Mouse (Mus musculus) adrenal gland, adult 2 months (tissue): Measurements from ENCODE around the gene Krtap10-4. TPM values are rescaled to one million over a fixed set of nuclear protein-coding genes. Genes with fewer than 3 reads are reported as not detected.
"Not testable (repeated sequence)": the region's sequence is repeated elsewhere in the genome, so short reads cannot be mapped to it uniquely, and the experiment has no call there.

Experiments used
- DNase-seq: peaks from one replicate; pipeline ENCODE4 v3.0.0; 2021
- long read RNA-seq: library from polyadenylated mRNA; stranded (forward); transcript quantifications from one replicate; pipeline ENCODE4 v2.0.0, GENCODE M21; 2021
- polyA plus RNA-seq: library from polyadenylated mRNA; depleted of rRNA; stranded (reverse); fragments of >200 nt; gene quantifications from 2 replicates; pipeline ENCODE4 v1.2.3, GENCODE M21; 2012; rRNA removed
- total RNA-seq, 2 experiments: library from RNA; stranded (reverse); gene quantifications; 2 replicates each; pipeline ENCODE4 v1.2.3; 2021

Krtap10-4 gene
- total RNA-seq (not detected), polyA plus RNA-seq (not detected in 2 replicates)
- long read RNA-seq: 0 reads

DNA sequence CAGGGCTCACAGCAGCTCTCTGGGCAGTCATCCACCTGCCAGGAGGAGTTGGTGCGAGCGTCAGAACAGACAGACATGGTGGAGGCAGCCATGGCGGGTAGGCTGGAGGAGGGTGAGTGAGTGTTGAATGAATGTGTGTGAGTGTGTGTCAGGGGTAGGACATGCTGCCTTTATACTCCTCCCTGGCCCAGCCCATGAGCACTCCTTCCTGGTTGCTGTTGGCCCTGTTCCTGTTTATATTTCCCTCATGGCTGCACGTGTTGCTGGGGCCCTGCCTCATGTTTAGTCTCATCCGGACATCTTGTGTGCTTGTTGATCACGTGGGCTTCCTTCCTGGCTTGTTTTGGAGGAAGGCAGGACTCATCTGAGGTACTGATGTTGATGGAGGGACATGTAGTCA is at the start of gene Krtap10-4:
Gene Krtap10-4 (minus strand): TSS at position 145 of the 400 bp plus-strand sequence.
- DNase-seq: no peak

DNA sequence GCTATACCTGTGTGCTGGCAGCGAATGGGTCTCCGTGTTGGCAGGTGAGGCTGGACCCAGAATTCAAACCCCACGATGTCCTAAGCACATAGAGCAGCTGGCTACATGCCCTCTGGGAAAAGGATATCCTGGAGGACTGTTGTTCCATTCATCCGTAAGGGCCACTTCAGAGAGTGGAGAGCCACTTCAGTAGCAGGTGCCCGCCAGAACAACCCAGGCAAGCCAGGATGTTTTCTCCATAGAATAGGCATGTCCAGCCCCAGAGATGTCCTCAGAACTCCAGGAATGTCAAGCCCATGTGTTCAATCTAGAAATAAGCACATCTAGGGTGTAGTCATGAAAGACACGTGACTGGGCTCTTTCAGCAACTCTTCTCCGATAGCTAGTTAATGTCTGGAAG is 42.8 kb upstream of the Krtap10-4 start:
- no peak for DNase-seq

DNA sequence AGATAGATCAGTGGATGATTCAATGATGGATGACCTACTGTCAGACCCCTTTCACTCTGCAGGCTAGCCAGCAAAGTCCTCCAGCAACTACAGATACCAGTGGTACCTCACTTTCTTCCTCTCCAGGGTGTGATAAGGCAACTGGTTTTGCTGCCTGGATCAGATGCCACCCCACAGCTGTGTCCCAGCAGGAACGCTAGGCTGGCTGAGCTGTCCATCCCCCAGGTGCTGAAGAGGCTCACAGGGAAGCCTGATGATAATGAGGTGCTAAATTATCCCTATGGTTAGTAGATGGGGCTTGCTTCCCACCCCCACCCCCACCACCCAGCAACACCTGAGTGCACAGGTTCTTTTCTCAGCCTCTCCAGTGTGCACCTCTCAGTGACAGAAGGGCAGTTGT is 40.7 kb upstream of the Krtap10-4 start:
- DNase-seq: no peak

DNA sequence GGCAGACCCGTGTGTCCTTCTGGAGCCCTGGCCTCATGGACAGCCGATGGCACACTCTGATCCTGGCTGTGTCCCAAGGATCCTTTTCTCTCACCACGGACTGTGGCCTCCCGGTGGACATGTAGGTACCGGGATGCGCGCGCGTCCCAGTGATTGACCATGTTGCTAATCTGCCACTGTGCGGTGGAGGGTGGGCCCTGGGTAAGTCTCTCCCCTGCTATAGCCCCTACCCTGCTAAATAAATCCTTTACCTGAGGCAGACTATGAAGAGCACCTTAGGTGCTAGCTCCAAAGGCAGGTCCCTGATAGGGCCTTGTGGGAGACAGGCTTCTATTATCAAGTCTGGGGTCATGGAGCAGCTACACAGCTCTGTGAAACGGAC is 37.9 kb upstream of the Krtap10-4 start:
- DNase-seq: no peak

DNA sequence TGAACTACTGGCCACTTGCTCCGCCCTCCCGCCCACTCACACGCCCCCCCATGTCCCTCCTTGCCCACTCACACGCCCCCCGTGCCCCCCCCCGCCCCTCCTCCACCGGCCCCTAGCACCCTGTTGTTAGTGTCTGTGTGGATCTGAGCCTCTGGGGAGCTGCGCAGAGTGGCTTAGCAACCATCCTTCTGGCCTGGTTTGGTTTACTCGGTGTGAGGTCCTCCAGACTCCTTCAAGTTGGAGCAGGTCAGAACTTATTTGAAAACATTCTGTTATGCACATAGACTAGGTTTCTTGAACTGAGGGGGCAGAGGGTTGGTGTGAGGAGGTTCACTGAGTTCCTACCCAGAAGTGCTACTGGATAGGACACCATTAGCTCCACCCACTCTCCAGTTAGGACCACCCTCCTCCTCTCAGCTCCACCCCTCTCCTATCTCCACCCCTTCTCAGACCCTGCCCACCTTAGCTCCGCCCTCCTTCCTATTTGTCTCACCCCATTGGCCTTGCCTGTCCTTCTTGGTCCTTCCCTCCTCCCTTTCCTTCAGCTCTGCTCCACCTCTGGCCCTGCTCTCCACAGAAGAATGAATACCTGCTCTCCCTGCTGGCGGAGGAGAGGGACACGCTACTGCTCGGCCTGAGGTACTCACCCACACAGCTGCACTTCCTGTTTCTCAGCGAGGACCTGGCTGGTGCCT is 37.3 kb upstream of the Krtap10-4 start:
- peak; percentile 42 for DNase-seq

DNA sequence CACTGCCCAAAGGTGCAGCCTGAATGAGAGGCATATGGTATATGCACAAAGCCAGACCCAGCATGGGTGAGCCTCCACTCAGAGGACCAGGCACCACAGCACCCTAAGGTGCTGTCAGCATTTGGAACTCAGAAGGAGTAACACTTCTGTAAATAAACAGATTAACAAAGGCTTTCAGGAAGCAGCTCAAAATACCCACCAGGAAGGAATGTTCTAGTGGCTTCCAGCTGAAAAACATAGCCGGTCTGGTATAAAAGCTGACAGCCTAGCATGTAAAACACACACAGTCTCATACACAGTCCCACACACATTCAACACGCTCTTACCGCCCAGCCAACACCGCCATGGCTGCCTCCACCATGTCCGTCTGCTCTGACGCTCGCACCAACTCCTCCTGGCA is 34.8 kb upstream of the Krtap10-4 start, which contains the start of gene Gm3285:
Gene Gm3285 (plus strand): TSS at position 301 of the 400 bp plus-strand sequence.
- DNase-seq: no peak

DNA sequence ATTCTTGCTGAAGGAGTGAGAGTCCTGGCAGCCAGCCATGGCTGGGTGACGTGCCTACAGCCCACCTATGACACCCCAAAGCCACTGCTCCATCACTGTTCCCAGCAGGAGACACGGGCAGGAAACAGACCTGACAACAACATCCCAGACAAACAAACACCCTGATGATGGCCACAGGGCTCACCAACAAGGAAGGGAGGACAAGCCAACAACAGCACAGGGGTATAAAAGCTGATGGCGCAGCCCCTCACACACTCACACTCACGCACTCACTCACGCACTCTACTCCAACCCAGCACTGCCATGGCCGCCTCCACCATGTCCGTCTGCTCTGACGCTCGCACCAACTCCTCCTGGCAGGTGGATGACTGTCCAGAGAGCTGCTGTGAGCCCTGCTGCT is 25.7 kb upstream of the Krtap10-4 start, which contains the start of gene Gm10318:
Gene Gm10318 (plus strand): TSS at position 301 of the 400 bp plus-strand sequence.
- DNase-seq: no peak

DNA sequence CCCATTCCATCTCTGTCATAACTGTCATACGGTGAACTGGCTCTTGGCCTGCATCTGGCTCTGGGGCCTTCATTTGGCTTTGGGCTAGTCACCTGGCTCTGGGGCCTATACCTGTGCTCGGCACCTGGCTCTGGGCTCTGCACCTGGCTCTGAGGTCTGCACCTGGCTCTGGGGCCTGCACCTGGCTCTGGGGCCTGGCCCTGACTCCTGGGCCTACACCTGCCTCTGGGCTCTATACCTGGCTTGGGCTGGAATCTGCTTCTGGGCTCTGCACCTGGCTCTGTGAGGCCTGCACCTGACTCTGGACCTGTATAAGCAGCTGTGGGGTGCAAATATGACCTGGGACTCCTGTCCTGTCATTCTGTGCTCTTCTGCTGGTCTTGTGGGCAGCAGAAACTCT is 20.6 kb upstream of the Krtap10-4 start:
- no peak for DNase-seq

DNA sequence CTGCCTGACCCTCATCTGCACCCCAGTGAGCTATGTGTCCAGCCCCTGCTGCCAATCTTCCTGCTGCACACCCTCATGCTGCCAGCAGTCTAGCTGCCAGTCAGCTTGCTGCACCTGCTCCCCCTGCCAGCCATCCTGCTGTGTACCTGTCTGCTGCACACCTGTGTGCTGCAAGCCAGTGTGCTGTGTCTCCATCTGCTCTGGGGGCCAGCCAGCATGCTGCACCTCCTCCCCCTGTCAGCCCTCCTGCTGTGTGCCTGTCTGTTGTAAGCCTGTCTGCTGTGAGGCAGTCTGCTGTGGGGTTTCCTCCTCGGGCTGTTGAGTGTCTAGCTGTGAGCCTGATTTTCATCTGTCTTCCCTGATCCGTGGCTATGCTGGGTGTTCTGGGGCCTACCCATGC is 20.1 kb upstream of the Krtap10-4 start:
- DNase-seq: no peak

DNA sequence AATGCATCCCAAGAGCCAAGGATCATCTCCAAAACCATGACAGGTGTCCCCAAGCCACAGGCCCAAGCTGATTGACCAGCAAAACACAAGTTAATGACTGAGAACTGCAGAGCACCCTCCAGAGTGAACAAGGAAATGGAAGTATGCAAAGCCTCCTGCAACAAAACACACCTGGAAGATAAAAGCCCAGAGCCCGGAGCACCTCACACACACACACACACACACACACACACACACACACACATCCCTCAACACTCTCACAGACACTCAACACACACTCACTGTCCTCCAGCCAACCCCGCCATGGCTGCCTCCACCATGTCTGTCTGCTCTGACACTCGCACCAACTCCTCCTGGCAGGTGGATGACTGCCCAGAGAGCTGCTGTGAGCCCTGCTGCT is 19.6 kb upstream of the Krtap10-4 start, which contains the start of gene Gm36176:
Gene Gm36176 (plus strand): TSS at position 301 of the 400 bp plus-strand sequence.
- DNase-seq: no peak

DNA sequence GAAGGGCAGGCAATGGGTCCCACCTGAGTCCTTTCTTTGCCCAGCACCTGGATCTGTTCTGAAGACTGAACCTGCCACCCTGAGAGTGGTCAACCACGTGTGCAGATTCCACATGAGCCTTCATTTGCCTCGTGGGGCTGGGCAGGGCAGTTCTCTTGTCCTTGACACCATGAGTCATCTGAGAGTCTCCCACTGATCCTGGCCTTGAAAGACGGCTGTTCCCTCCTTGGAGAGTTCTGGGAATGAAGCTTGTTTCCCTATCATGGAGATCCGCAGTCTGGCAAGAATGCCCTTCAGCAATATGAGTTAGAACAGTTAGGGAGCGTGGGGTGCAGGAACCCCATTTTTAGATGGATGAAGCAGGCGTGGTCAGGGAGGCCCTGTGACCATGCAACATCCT is 12.1 kb upstream of the Krtap10-4 start:
- DNase-seq: peak; percentile 52

DNA sequence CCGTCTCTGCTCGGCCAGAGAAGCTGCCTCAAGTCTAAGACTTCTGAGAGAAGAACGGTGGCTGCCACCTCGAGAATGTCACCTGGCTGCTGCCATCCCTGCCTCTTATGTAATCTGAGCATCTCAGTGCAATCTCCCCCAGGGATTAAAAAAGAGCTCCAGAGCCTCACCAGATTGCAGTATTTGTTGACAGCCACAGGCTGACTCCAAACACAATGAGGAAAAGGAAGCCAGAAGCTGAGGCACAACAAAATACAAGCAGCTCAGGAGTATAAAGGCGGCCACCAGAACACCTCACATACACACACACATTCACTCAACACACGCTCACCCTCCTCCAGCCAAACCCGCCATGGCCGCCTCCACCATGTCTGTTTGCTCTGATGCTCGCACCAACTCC is 8.8 kb upstream of the Krtap10-4 start, which contains the start of gene Krtap10-10:
Gene Krtap10-10 (plus strand): TSS at position 301 of the 400 bp plus-strand sequence.
- no peak for DNase-seq

DNA sequence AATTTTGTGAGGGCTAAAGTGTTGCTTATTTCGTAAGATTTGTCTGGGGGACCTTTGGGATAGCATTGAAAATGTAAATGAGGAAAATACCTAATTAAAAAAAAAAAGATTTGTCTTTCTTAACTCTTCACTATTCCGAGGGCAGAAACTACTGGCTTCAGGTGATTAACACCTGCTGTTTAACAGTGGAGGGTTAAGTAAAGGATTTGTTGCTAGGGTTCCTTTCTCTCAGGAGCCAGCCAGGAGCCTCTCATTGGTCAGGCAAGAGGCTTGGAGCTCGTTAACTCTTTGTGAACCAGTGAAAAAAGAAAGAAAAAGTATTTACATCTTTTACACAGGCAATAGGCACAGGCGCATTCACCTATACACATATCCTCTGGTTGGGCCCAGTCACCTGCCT is 7.7 kb downstream of the Krtap10-4 start:
- no peak for DNase-seq

DNA sequence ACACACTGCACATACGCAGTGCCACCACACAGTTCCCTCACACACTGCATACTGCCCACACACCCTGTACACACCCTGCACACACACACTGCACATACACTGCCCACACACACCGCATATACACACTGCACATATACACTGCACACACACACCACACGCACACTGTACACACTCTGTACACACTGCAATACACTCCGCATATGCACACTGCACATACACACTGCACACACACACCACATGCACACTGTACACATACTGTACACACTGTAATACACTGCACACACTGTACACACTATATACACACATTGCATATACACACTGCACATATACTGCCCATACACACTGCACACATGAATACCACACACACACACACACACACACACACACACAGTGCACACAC is 8.4 kb downstream of the Krtap10-4 start:
- DNase-seq: no peak

DNA sequence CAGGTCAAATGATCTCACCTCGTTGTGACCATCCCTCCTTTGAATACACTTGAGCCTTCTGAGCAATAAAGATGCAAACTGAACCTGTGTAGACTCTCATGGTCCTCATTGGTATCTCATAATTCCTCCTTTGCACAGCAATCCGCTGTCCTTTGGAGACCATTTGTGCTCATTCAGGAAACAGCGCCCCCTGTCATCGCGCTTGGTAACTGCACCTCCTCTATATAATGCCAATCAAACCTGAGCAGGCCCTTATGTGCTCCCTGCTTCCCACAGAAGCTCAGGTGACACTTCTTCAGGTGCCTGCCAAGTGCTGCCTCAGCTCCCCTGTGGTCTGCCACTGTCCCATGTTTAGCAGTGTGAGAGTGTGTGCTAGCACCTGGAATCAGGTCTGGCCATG is 11.4 kb downstream of the Krtap10-4 start:
- no peak for DNase-seq

DNA sequence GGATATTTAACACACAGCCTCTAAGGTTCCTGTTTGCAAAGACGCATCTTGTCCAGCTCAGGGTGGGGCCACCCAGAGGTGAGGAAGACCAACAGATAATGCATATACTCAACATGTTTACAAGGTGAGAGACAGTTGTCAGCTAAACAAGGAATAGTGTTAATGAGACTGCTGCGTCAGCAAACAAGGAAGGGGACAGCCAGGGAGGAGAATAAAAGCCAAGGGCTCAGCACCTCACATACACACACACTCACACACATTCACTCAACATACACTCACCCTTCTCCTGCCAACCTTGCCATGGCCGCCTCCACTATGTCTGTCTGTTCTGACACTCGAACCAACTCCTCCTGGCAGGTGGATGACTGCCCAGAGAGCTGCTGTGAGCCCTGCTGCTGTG is 12.5 kb downstream of the Krtap10-4 start, which contains the start of gene Gm2696:
Gene Gm2696 (plus strand): TSS at position 301 of the 400 bp plus-strand sequence.
- DNase-seq: no peak

DNA sequence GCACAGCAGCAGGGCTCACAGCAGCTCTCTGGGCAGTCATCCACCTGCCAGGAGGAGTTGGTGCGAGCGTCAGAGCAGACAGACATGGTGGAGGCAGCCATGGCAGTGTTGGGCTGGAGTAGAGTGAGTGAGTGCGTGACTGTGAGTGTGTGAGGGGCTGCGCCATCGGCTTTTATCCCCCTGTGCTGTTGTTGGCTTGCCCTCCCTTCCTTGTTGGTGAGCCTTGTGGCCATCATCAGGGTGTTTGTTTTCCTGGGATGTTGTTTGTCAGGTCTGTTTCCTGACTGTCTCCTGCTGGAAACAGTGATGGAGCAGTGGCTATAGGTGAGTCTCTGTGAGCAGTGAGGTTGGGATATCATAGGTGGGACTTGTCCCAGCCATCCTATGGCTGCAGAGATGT is 15.2 kb downstream of the Krtap10-4 start, which contains the start of gene Gm9507:
Gene Gm9507 (minus strand): TSS at position 101 of the 400 bp plus-strand sequence.
- no peak for DNase-seq

DNA sequence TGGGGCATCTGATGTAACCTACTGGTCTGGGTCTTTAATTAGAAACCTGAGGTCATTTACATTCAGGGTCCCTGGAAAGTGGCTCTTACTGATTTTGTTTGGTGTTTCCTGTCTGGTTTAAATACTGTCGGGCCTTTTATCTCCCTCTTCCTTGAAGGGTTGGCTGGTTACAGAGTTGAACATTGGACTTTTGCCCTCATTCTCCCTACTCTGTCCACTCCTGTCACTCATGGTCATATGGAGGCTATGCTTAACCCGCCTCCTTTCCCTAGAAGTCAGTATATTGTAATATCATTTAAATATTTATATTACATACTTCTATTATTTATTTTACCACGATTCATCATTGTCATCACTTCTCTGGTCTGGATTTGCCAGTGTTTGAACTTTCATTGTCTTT is 22.8 kb downstream of the Krtap10-4 start:
- no peak for DNase-seq

DNA sequence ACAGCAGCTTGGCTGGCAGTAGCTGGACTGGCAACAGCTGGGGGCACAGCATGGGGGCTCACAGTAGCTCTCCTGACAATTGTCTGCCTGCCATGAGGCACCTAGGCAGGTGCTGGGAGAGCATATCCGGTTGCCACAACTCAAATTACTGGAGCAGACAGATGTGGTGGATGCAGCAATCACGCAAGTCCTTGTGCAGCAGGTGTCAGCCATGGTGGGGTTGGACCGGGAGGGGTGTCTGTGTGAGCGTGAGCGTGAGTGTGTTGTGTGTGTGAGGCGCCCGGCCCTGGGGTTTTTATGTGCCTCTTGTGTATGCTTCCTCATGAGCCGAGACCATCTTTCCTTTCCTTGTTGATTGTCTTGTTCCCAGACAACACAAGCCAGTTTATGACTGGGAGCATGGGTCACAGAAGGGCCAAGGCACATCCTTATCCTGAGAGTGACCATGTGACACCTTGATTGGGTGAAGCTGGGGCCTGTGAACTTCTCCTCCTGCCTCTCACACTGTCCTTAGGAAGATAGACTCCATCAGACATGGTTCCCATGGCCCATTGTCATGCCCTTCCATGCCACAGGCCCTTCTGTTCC is 27.9 kb downstream of the Krtap10-4 start, which contains the start of gene Gm19668:
Gene Gm19668 (minus strand): TSS at position 213 of the 588 bp plus-strand sequence.
- no peak for DNase-seq

DNA sequence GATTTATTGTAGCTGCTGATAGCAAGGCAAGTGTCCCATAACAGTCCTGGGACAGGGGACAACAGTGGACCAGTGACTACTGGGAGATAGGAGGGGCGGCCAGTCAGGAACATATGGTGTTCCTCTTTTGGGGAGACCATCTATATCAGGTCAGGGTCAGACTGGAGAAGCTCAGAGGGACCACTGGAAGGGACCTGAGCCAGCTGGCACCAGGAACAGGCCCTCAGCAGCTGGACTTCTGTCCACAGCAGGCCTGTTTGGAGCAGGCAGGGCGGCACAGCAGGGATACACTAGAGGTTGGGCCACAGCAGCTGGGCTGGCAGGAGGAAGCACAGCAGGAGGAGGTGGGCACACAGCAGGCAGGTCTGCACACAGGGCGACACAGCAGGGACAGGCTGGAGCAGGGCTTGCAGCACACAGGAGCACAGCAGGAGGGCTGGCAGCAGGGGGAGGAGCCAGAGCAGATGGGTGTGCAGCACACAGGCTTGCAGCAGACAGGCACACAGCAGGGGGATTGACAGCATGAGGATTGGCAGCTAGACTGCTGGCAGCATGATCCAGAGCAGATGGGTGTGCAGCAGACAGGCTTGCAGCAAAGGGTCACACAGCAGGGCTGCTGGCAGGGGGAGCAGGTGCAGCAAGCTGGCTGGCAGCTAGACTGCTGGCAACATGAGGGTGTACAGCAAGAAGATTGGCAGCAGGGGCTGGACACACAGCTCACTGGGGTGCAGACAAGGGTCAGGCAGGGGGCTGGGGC is 28.6 kb downstream of the Krtap10-4 start:
- DNase-seq: not testable (repeated sequence)

DNA sequence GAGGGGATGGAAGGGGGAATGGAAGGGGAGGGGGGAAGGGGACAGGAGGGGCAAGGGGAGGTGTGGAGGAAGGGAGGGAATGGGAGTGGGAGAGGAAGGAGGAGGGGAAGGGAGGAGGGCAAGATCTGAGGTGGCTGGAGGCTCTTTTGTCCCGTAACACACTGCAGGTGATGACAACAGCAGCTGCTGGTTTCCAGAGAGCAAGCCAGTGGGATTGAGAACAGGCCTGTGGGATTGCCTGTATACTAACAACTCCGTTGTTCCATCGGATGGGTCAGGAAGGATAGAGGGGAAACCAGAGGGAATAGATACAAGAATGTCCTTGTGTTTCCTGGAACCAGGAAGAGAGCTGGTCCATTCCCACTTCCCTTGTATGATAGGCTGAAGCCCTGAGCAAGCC is 29.2 kb downstream of the Krtap10-4 start:
- no peak for DNase-seq

DNA sequence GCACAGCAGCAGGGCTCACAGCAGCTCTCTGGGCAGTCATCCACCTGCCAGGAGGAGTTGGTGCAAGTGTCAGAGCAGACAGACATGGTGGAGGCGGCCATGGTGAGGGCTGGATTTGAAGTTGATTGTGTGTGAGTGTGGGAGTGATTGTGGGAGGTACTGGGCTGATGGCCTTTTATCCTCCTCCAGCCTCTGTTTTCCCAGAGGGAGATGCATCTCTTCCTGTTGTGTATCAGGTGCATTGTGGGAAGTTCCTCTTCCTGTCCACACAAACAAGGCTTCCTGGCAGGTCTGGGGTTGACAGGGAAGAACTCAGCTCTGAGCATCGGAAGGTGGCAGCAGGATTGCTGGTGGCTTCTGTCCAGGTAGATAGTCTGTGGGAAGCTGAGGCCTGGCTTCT is 31.9 kb downstream of the Krtap10-4 start, which contains the start of gene Gm9639:
Gene Gm9639 (minus strand): TSS at position 101 of the 400 bp plus-strand sequence.
- DNase-seq: no peak
